Mouse (Mus musculus) liver, adult 2 months (tissue): ENCODE measurements at regions not wholly inside any gene's neighbourhood (a gene's known extent, or its start where the extent isn't known, plus 50 kb on each side); places are given as distances from the start of the nearest gene placed in this dataset.

Source experiments
- DNase-seq: peaks from one replicate; pipeline ENCODE4 v3.0.0-alpha.2; 2011; ENCODE audit warnings: low read depth, low spot score; ENCODE audit errors: extremely low read depth
- H3K27ac ChIP-seq: fragments of 200-500 bp; replicated peaks from 2 replicates; pipeline ENCODE4 v1.5.1; 2012; ENCODE audit warnings: low read depth, mild to moderate bottlenecking, control low read depth, inconsistent platforms, low read length; ENCODE audit not compliant: insufficient read depth
- H3K27me3 ChIP-seq: fragments of 200-500 bp; 2 replicates; pipeline ENCODE4 v1.6.1; 2012; ENCODE audit warnings: mild to moderate bottlenecking, moderate library complexity, low read length, inconsistent platforms; ENCODE audit not compliant: control insufficient read depth, insufficient read depth
- H3K36me3 ChIP-seq: fragments of 200-500 bp; 2 replicates; pipeline ENCODE4 v1.6.1; 2012; ENCODE audit warnings: low read length, inconsistent platforms; ENCODE audit not compliant: control insufficient read depth, insufficient read depth
- H3K4me1 ChIP-seq: fragments of 200-500 bp; 2 replicates; pipeline ENCODE4 v1.6.1; 2011; ENCODE audit warnings: low read length; ENCODE audit not compliant: control insufficient read depth, insufficient read depth
- H3K4me3 ChIP-seq: fragments of 200-500 bp; 2 replicates; pipeline ENCODE4 v1.5.1; 2011; ENCODE audit warnings: low read depth, mild to moderate bottlenecking, control low read depth, low read length, moderate library complexity; ENCODE audit not compliant: insufficient read depth
- H3K79me2 ChIP-seq: fragments of 200-500 bp; 2 replicates; pipeline ENCODE4 v1.6.1; 2012; ENCODE audit warnings: inconsistent platforms, mild to moderate bottlenecking, low read length, moderate library complexity; ENCODE audit not compliant: control insufficient read depth, insufficient read depth
- H3K9ac ChIP-seq: fragments of 200-500 bp; 2 replicates; pipeline ENCODE4 v1.6.1; 2012; ENCODE audit warnings: low read depth, mild to moderate bottlenecking, control low read depth, inconsistent platforms, low read length
- CTCF ChIP-seq: fragments of 200-500 bp; IDR thresholded peaks from 2 replicates; pipeline ENCODE4 v1.5.1; 2011; ENCODE audit warnings: low read depth, low read length, control low read depth
- POLR2A ChIP-seq: fragments of 200-500 bp; IDR thresholded peaks from 2 replicates; pipeline ENCODE4 v1.6.1; 2011; ENCODE audit warnings: low read length, control low read depth; ENCODE audit not compliant: insufficient read depth; ENCODE audit errors: extremely low read depth
- WGBS: fragments of 180-500 bp; shearing (Covaris S2); methylation state at CpG from one replicate; pipeline ENCODE4 v1.1.7; 2018; 5-methylcytosine and 5-hydroxymethylcytosine counted together

- TF ChIP-seq CTCF: no peak
- no peak for TF ChIP-seq POLR2A
- Histone ChIP-seq H3K36me3 (no peaks in the 10 kb centered on the region), H3K79me2 (no peaks in the 10 kb centered on the region), H3K27ac (no peak overlapping the region), H3K4me1 (no peaks in the 10 kb centered on the region), H3K4me3 (no peak overlapping the region), H3K27me3 (no peaks in the 10 kb centered on the region), H3K9ac (no peak overlapping the region)
- DNase-seq: no peak
- WGBS: 75% methylated on average over 1 of the region's 1 CpGs
These were observed 134.7 kb upstream of the Slc7a14 start for GRCm38 (mm10) chr3:31444861-31445260.

GRCm38 (mm10) chr3:31444311-31444710 is 134.1 kb upstream of the Slc7a14 start:
- Histone ChIP-seq H3K27ac (no peak overlapping the region), H3K9ac (no peak overlapping the region), H3K36me3 (no peaks in the 10 kb centered on the region), H3K4me3 (no peak overlapping the region), H3K27me3 (no peaks in the 10 kb centered on the region), H3K79me2 (no peaks in the 10 kb centered on the region), H3K4me1 (no peaks in the 10 kb centered on the region)
- no peak for DNase-seq
- WGBS: 75% methylated on average over 7 of the region's 7 CpGs
- no peak for TF ChIP-seq POLR2A
- no peak for TF ChIP-seq CTCF

GRCm38 (mm10) chr3:31443894-31444293 is 133.7 kb upstream of the Slc7a14 start:
- no peaks in the 10 kb centered on the region for H3K4me1 ChIP-seq
- DNase-seq: no peak
- no peak overlapping the region for H3K9ac ChIP-seq
- TF ChIP-seq POLR2A (no peak), CTCF (no peak)
- H3K36me3 ChIP-seq: no peaks in the 10 kb centered on the region
- WGBS: 87% methylated on average over 5 of the region's 5 CpGs
- no peaks in the 10 kb centered on the region for H3K27me3 ChIP-seq
- no peak overlapping the region for H3K4me3 ChIP-seq
- no peak overlapping the region for H3K27ac ChIP-seq
- no peaks in the 10 kb centered on the region for H3K79me2 ChIP-seq

- no peaks in the 10 kb centered on the region for H3K4me1 ChIP-seq
- 79% methylated on average over 2 of the region's 2 CpGs for WGBS
- no peak overlapping the region for H3K4me3 ChIP-seq
- no peak overlapping the region for H3K9ac ChIP-seq
- no peaks in the 10 kb centered on the region for H3K36me3 ChIP-seq
- no peak for TF ChIP-seq POLR2A
- TF ChIP-seq CTCF: no peak
- no peak for DNase-seq
- H3K27ac ChIP-seq: no peak overlapping the region
- H3K79me2 ChIP-seq: no peaks in the 10 kb centered on the region
- H3K27me3 ChIP-seq: no peaks in the 10 kb centered on the region
These were observed 130.1 kb upstream of the Slc7a14 start for GRCm38 (mm10) chr3:31440282-31440681.

GRCm38 (mm10) chr3:31437970-31438369 is 127.8 kb upstream of the Slc7a14 start:
- no peak for DNase-seq
- Histone ChIP-seq H3K4me1 (no peaks in the 10 kb centered on the region), H3K36me3 (no peaks in the 10 kb centered on the region), H3K79me2 (no peaks in the 10 kb centered on the region), H3K27me3 (no peaks in the 10 kb centered on the region), H3K4me3 (no peak overlapping the region), H3K9ac (no peak overlapping the region), H3K27ac (no peak overlapping the region)
- WGBS: 69% methylated on average over 3 of the region's 3 CpGs
- TF ChIP-seq POLR2A (no peak), CTCF (no peak)

GRCm38 (mm10) chr3:31435204-31435963 is 125.2 kb upstream of the Slc7a14 start:
- TF ChIP-seq CTCF: no peak
- no peak for TF ChIP-seq POLR2A
- Histone ChIP-seq H3K36me3 (no peaks in the 10 kb centered on the region), H3K9ac (no peak overlapping the region), H3K79me2 (no peaks in the 10 kb centered on the region), H3K4me3 (no peak overlapping the region), H3K4me1 (no peaks in the 10 kb centered on the region), H3K27me3 (no peaks in the 10 kb centered on the region), H3K27ac (no peak overlapping the region)
- WGBS: 67% methylated on average over 3 of the region's 3 CpGs
- no peak for DNase-seq
